Mouse (Mus musculus): ENCODE data around the gene Sik1. TPM values are rescaled to one million over a fixed set of nuclear protein-coding genes. Genes with fewer than 3 reads are reported as not detected.

Gene Sik1
- total RNA-seq, 2 experiments from 2014 or later = 74.3 to 79.7 TPM

DNA sequence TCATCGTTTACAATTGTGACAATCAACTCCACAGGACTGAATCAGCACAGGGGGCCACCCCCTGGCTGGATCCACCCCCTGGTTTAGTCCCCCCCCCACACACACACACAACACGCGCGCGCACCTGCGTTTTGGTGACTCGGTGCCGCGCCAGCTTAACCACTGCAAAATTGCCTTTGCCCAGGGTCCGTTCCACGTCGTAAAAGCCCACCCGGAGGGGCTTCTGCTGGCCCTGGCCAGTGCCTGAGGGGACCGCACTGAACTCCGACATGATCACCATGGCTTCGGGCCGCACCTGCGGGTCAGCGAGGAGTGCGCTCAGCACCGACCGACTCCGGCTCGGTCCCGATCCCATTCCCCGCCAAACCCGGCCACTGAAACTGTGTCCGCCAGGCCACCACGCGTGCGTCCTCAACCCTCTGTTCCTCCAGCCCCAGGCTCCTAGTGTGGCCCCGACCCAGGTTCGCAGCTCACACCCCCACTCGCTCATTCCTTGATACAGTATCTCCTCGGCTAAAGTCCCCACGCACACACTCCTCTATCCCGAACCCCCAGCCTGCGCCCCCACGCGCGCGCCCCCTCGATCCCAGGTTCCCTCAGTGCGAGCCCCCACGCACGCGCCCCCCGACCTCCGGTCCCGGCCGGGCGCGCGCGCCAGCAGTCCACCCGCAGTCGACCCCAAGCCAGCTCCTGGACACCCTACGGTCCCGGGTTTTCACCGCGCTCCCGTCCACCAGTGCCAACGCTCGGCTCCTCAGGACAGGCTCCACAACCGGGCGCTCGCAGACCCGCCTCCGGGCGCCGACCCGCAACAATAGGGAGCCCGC is 621 bp downstream of the Sik1 start:
- DNase-seq = peak; percentile 67

DNA sequence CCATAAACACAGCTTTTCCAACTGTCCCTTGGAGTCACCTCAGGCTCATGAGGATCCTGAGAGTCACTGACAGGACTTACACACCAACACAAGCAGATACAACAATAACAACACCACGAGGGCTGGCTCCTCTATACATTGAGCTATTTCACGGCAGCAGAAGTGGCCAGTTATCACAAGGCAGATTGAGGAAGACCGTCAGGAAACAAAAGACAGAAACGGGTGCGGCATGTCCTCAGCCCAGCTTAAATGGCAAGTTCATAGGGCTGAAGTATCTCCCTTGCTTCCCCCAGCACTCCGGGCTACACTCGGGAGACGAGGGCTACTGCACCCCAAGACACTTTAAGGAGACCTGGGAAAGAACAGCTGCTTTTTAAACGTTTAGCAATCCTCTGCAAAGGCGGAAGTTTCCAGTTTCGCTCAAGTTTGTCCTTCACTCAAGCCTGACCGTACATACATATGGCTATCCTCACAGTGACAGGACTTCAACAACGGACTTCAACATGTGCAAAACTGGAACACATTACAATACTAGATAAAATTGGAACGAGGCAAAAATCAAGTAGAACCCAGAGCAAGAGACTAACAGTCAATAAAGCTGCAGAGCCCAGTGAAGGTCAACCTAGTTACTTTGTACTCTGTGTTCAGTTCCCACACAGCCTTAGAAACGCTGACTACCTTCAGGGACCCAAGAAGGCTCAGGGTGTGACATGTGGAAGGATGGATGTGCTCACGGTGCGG is 2.0 kb downstream of the Sik1 start:
- DNase-seq = no peak

DNA sequence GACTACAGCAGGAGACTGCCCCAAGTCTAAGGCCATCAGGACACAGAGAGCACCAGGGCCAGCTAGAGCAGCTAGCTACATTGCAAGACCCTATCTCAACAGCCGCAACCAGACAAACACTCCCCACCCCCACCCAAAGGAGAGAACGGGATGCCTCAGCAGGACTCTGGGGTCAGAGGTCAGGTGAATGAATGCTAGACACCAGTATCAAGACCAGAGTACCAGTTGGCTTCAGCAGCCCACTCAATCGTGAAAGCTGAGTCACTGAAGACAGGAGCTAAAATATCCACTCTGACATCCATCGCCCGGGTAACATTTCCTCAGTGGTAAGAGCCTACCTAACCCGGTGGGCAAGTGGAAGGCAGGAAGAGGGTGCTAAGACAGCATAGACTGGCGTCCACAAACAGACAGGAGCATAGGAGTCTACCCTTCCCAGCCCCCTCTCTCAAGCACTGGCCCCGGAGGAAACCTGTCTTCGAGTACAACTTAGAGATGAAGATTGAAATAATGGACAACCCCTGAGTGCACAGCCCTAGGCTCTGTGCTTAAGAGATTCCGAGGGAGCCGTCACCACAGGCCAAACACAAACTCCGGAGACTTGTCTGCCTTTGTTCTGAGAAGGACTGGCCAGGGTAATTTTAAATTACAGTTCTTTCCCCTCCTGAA is 2.7 kb downstream of the Sik1 start:
- no peak for DNase-seq

DNA sequence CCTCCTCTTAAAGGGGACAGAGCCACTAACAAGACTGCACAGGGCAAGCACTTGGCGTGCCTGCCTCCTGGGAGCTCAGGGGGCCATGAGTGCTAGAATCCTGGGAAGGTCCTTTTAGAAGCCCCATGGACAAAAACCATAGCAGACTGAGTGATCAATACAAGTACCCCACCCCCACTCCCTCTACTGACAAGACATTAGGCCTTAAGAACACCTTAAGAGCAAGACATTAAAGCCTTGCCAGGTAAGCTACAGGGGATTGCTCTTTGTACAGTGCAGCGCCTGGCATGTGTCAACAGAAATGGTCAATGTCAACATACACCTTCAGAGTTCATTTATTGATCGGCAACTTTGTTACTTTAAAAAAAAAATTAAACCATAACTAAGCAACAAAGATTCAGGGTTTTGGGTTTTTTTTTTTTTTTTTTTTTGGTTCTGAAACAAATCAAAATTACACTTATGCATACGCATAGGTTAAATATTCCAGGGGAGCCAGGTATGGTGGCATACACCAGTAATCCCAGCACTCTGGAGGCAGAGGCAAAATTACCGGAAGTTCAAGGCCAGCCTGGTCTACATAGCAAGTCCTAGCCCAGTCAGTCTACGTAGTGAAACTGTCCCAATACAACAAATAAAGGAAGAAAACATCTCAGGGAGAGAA is 3.7 kb downstream of the Sik1 start:
- DNase-seq = no peak

DNA sequence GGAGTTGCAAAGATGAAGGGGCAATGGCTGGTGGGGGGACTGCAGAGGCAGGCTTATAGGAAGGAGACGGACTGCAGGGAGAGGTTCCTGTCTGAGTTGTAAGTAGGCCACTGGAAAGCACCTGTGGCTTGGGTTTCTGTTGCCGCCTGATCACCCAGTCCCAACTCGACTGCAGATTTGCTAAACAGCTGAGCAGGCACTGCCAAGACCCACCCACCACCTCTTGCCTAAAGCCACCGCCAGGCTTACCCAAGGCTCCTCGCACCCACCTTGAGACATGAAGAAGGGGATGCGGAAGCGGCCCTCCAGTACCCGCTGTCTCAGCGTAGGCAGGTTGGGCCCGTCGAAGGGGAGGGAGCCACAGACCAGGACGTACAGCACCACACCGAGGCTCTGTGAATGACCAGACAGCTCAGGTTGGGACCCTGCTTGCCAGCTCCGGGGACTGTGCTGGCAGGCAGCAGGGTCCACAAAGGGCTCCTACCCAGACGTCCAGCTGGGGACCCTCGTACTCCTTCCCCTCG is 5.1 kb downstream of the Sik1 start:
- DNase-seq = no peak

DNA sequence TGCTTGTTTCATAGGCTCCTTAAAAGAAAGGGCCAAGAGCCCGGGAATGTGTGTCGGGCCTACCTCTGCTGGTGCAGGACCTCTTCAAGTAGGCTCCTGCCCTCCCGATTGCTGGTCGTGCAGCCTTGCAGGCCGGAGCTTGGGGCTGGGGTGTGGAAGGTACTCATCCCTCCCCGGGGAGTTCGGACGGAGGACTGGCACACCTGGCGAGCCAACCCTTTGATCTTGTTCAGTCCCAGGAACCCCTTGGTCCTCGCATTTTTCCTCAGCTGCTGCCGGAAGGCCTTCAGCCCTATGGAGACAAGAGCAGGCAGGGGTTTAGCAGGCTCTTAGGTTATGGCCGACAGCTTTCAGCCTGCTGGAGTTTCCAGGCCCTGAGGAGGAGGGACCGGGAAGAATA is 8.6 kb downstream of the Sik1 start:
- DNase-seq = no peak

DNA sequence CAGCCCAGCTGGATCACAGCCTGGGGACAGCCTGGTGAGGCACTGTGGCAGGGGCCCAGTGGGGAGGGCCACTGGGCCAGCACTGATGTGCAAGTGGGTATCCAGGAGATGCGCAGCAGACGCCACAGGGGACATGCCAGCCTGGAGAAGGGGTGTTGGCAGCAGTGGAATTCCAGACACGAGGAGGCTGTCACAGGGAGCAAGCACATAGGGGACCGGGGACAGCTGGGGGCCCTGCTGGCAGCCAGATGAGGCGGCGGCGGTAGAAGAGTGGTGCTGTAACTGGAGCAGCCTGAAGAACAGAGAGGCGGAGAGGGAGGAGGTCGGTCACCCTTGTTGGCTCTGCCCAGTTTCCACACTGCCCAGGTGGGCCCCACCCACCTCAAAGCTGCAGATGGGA is 9.3 kb downstream of the Sik1 start:
- no peak for DNase-seq

DNA sequence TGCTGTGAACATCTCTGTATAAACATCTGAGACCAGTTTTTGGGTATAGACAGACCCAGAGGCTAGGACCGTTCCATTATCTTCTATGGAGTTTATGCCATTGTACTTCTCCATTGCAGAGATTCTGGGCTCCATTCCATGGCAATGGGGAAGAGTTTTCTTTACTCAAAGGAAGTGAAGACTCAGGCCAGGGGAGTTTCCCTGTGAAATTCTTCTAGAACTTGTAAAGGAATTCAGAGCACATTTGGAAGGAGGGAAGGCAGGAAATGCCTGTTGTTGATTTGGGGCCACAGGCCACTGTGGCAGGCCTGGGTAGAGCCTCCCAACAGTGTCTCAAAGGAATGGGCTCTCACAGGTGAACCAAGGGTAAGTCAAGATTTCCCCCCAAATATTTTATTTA is 11.7 kb downstream of the Sik1 start:
- no peak for DNase-seq

DNA sequence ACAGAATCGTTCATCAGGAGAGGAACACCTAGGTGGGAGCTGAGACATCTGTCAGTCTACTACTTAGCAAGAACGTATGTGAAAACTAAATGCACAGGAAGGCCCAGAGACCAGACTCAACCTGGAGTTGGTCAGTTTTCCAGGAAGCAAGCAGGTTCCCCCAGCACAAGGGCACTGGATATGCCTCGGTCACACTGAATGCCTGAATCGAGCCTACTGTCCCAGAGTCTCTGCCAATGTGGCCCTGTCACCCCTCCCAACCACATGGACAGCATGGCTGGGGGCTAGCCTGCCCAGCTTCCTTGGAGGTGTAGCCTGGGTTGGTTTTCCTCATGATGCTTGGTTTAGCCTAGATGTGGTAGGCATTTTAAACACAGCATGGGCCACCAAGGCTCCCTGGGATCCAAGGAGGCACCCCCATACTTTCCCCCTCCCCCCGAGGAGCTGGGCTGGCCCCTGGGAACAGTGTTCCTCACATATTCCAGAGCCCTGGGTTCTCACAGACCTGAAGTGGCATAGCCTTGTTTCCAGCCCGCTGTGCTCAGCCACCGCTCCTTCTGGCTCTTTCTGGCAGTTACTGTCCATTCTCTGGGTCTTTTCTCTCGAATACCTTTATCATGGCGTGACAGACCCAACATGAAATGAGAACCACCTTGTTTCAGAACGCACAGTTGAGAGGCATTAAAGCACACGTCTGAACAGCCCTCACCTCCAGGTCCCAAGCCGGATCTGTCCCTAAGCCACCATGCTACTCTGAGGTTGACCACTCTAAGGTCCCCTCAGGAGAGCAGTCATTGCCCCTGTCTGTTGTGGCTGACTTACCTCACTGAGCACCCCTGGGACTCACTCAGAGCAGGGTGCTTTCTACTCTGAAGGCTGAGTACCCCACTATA is 12.4 kb downstream of the Sik1 start:
- DNase-seq = no peak

DNA sequence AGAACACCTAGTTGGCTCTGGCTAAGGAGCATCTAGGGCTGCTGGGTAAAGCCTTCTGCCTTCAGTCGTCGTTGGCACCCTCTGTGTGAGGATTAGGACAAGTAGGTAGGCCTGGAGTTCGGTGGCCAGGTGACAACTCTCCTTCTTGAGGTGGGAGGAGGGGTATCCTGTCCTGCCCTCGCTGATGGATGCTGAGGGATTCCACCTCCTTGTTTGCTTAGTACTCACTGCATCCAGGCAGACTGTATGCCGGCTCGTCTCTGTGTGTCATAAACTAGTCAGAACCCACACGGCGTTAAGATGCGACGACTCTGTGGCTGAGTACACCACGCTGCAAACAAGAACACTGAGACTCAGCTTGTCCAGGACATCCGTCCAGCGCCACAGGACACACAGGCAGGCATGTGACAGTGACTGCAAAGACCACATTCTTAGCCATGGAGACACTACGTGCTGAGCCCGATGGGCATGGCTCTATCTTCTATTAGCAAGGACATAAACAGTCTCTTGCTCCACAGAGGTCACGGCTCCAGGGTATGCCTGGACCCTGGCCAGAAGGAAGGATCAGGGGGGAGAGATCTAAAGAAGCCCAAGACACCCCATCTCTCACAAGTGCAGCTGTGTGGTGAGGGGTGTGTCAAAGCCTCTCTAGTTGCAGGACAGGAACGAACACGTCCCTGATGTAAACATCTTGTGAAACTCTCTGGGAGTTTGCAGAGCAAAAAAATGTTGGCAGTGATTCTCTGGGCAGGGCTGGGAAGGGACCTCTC is 13.6 kb downstream of the Sik1 start:
- peak; percentile 50 for DNase-seq

DNA sequence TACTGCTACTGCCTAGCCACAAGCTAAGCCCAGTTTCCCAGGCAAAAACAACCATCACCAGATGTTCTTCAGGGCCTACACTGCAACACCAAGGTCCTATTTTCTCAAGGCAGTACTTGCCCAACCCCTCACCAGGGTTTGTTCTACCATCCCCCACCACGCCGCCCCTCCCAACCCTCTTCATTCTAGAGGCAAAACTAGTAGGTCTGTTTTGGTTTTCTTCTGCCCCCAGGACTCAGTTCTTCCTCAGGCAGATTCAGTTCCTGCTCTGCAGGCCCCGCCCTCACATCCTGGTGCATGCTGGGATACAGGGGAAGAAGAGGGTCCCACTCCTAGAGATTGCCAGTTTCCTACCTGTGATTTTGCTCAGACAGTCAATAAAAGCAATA is 14.2 kb downstream of the Sik1 start:
- DNase-seq = no peak

DNA sequence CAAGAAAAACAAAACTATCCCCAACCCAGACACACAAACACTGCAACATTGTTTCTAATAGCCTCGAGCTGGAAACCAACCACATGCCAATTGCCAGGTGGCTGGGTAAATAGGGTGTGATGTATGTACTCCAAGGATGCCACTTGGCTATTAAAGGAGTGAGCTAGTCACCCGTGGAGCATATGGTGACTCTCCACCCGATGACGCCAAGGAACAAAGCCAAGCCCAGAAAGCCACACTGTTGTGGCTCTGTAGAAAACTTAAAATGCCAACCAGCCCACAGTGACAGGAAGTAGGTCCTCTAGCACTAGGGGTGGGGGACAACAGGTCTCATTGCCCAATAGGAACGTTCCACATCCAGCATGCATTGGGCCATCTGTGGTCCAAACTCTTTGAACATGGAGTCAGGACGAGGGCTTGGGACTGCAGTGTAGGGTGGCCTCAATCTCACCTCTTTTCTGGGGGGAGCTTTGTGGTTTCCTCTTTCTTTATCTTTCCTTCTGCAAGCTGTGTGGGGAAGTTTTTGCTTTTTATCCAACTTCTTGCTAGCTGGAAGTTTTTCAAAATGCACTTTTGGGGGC is 15.1 kb downstream of the Sik1 start:
- DNase-seq = no peak

DNA sequence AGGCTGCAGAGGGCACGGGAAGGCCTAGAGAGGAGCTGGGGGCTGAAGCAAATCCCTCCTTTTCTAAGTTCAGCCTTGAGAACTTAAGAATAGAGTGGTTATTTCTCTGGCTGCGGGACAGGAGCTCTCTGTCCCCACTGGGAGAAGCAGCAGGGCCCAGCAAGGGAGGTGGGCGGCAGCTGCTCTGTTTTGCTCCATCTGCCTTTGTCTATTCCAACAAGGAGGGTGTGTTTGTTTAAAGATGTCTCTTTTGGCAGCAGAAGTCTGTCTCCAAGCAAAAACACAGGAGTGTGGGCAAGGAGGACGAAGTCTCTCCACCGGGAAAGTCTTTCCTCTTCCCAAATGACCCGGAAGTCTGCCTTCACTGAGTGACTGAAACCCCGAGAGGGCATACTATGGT is 18.8 kb downstream of the Sik1 start:
- DNase-seq = no peak

DNA sequence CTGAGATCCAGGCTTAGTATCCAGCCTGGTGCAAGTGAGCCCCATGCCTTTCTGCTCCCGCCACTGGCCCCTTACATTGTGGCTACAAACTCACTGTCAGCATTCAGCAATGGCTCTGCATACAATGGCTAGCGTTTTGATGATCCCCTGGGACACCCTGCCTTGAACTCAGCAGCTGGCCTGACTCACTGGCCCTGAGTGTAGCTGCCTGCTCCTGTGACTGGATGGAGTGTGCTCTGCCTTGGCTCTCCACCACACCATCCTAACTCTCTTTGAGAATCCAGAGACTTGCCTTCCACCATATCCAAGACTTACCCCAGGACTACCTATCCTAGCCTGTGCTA is 19.4 kb downstream of the Sik1 start:
- DNase-seq = no peak

DNA sequence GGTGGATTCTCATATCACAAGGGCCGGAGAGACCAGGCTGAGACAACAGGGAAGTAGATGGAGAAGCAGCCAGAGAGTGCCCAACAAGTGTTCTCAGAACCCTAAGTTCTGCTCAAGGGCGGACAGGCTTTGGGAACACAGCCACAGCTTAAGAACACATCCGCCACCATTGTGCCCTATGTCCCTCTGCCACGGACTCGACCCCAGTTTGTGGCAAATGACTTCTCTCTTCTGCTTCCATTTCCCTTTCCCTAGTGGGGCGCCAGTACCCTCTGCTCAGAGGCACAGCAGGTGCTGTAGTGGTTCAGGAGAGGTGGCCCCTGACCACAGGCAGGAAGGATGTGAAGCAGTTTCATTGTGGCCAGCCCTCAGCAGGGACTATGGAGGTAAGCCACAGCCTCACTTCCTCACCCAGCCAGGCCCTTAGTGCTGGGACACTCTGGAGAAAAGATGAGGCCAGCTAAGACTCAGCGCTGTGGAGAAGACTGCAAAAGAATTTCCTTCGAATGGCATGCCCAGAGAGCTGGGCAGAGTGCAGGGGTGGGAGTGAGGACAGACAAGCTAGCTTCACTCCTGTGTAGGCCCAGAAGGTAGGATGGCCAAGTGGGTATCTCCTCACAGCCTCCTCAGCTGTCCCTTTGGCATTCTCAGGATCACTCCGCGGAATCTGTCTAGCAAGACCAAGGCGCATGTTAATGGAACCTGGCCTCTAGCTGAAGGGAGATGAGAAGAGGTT is 19.9 kb downstream of the Sik1 start:
- DNase-seq = no peak

DNA sequence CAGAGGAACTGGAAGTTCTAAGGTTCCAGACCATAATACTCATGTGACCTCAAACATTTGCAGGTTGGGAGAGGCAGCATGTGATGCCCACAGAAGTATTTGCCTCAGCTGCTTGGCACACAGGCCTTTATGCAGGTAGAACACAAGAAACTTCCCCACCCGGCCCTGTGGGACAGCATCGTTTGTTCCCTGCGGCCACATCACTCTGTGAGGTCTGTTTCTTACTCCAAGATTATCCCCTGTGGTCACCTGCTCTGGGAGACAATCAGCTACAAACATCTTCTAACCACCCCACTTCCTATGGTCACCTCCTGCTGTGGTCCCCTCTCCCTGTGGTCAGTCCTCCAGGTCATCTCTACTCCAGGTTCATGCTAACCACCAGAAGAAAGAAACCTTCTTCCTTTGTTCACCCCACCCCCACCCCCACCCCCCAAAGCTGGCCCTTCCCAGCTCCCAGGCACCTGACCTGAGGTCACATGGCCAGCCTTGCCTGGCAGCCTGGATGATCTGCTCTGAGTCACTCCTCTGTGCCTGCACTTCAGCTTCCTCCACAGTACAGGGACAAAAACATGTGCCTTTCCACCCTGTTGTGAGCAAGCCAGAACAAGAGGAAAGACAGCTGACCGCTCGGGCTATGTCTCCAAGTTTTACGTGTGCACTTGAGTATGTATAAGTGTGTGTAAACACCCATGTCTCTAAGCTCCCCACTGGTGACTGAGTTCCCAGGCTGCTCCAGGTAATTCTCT is 21.1 kb downstream of the Sik1 start:
- peak; percentile 67 for DNase-seq

DNA sequence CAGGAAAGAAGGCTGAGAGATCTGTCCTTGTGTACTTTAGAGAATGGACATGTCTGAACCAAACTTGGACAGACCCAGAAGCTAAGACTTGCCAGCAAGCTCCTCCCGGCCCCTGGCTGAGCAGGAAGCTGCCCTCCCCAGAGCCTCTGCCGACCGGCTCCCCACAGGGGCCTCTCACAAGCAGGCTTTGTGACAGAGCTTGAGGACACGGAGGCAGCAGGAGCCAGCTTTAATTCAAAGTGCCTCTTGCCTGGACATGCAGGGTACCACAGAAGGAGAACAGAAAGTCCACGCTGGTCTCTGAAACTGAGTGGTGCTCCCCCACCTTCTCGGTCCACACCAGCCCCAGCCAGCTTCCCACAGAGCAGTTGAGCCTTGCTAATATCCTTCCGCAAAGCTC is 21.9 kb downstream of the Sik1 start:
- peak; percentile 68 for DNase-seq

DNA sequence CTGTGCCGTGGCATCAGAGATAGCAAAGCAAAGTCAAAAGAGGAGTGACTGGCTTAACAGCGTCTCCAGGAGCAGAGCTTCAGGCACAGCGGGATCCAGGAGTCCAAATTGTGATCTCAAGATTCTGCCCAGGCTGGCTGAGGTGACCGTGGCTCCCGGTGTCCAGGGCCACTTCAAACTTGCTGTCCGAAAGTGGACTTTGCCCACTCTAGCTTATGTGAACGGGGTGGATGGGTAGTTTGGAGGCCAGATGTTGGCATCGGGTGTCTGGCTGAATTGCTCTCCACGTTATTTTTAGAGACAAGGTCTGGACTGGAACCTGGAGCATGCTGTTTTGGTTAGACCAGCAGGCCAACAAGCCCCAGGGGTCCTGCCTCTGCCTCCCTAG is 23.0 kb downstream of the Sik1 start:
- DNase-seq = no peak

All from heart, postnatal 4 days (tissue).